Mouse (Mus musculus): ENCODE data around the gene Uchl5. TPM values are rescaled to one million over a fixed set of nuclear protein-coding genes. Genes with fewer than 3 reads are reported as not detected.

Gene Uchl5
- polyA plus RNA-seq, 1 experiment = 517 TPM

DNA sequence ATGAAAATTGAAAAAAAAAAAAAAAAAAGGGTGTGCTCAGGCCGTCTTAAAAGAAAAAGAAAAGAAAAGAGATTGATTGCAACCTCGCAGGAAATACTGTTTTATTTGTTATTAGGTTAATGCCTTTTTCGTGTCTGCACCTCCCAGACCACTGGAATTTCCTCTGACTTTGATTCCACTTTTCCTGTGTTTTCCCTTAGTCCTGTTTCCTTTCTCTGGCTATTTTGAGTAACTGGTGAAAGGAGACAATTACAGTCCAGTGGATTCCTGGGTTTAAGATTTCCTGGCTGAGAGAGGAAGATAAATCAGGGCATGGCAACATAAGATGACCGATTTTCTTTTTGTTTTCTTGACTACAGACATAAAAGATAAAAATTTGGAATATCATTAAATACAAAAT is 75.3 kb downstream of the Uchl5 start:
- no peak for TF ChIP-seq GATA1 (IDR thresholded peaks at IDR 0.05; ENCODE audit: low read length)

DNA sequence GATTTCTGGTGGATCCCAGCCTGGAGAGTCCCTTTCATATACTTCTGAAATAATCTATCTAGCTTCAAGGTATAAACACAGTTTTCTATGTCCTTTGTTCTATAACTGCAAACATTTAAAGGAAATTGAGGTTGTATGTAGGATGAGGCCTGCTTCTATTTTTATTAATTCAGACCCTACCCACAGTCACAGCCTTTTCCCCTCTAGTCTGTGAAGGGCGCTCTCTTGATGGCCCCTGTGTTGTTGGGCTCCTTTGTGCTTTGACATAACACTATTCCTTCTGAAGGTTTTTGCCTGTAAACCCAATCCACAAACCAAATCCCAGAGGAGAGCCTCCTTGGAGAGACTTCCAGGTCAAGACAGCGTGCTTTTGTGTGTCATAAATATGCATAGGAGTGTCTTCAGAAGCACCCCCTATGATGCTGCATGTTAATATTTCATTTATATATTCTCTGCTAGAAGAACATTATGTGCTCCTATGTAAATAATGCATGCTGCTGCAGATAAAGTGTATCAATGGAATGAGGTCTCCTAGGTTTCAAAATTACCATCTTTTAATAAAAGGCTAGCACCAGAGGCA is 75.8 kb downstream of the Uchl5 start:
- TF ChIP-seq GATA1 (IDR thresholded peaks at IDR 0.05; ENCODE audit: low read length) = no peak

DNA sequence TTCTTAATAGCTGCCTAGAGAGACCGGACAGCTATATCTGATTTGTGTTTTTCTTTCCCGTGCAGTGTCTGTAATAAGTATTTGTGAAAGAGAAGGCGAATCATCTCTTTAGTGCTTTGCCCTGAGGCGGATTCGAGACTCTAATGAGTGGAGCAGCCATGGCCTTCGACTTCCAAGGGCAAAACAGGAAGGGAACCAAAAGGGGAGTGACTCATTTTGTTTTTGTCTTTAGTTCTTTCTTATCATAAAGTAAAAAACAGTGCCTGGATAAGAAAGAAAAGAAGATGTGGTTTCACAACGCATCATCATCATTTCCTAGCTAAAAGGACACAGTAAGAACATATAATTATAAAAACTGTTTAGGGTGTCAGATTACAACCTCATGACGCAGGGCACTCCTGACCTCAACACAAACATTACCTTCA is 76.6 kb downstream of the Uchl5 start:
- no peak for TF ChIP-seq GATA1 (IDR thresholded peaks at IDR 0.05; ENCODE audit: low read length)

DNA sequence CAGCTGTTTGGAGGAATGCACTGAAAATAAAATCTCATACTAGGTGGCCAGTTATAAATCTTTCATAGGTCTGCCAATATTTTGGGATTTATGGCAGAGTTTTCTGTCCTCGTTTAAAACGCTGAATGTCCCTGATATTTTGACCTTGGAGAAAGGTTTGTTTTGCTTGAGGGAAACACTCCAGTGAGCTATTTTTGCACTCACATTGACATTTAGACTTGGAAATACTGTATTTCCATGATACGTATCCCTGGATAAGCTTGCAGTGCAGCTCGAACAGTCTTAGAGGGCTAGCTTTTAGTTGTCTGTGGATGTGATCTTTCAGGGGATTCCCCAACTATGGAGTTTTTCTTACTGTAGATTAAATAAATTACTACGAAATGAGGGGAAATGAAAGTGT is 78.6 kb downstream of the Uchl5 start:
- TF ChIP-seq GATA1 (IDR thresholded peaks at IDR 0.05; ENCODE audit: low read length) = no peak

Other genes starting within 250 kb of the Uchl5 start
- not detected in 2 replicates for gene B3galt2, start 136.6 kb upstream of the Uchl5 start, polyA plus RNA-seq (2012)
- 12.0 and 15.1 TPM in 2 replicates for gene Cdc73, start 74.4 kb upstream of the Uchl5 start, polyA plus RNA-seq (2012)
- 125 and 181 TPM in 2 replicates for gene Glrx2, start 60.9 kb upstream of the Uchl5 start, polyA plus RNA-seq (2012)
- gene Trove2, start 204 bp upstream of the Uchl5 start, polyA plus RNA-seq (2012) = 0.27 and 0.31 TPM in 2 replicates
- 0.06 TPM in 1 of 2 replicates, not detected in the other for gene Rgs2, start 226.9 kb downstream of the Uchl5 start, polyA plus RNA-seq (2012)

Measured in G1E-ER4 (cell line).